Mouse (Mus musculus): Measurements from ENCODE around the gene Gzf1.

The Gzf1 gene

GRCm38 (mm10) chr2:148680775-148681291 is at the start of gene Gzf1:
Gzf1 (plus strand) TSS chr2:148681023.
- DNase-seq (ENCODE audit: low spot score): peak; percentile 98

GRCm38 (mm10) chr2:148631602-148632001 is 49.2 kb upstream of the Gzf1 start:
- DNase-seq (ENCODE audit: low spot score): no peak

DNA sequence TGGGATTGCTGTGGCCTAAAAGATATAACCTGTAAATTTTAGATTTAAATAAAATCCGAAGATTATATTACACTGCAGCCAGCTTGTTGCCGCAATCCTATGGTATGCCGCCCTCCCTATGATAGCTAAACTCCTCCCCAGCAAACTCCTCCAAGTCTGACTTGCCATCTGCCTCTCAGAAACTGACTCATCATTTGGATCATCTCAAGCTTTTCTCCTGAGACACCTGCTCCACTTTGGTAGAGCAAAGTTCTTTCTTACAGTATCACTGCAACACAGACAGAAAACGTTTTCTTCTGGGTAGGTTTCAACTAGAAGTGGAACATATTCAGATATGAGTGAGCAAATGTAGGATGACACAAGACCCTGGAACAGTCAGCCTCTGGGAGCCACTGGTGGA is 46.4 kb upstream of the Gzf1 start:
- DNase-seq (ENCODE audit: low spot score): no peak

DNA sequence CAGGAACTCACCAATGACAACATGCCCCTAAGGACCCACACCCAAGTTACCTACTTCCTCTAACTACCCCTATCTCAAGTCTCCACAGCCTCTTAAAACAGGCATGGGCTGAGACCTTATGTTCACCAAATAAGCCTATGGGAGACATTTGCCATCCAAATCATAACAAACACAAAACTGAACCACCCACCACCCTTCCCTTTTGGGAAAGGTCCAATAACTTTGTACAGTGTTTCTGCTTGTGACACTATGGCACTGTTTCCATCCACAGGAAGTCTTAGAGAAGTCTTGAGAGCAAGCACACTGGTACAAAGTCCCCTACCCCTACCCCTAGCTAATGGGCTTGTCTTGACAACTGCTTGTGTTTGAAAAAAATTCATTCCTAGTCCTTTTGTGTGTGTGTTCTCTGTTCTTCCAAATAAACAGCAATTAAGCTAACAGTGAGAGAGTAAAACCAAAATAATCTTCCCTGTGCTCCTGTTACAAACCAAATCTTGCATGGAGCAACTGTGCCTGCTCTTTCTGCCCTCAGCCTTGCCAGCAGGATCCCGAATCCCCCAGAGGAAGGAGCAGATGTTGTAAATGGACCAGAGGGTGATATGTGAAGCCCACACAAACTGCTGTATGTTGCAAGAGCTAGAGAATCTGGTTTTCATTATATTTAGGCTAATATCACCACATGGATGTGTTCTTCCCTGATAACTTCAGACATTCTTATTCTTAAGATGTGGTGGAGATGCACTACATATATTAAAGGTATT is 38.0 kb upstream of the Gzf1 start:
- DNase-seq (ENCODE audit: low spot score): no peak

DNA sequence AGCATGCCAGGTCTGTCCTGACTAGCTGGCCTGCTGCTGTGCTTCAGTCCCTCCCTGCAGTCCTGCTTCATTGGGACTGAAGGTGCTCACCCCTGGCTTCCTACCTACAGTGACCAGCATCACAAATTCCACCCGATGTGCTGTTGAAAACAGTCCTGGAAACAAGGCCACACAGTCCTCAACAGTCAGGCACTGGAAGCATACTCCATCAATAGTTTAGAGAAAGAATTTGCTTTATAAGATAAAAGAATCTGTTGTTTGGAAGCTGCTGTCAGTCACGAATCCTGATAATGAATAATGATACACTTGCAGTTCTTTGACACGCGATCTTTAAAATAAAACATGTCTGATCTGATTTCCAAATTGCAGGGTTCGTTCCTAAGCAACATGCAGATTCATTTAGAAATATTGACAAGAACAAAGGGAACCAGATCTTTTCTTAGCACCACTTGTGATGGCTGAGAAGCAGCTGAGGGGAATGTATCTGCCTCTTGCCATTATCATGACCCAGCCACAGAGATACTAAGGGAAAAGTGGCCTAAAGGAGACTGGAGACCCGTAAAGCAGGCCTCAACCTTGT is 36.3 kb upstream of the Gzf1 start:
- no peak for DNase-seq (ENCODE audit: low spot score)

DNA sequence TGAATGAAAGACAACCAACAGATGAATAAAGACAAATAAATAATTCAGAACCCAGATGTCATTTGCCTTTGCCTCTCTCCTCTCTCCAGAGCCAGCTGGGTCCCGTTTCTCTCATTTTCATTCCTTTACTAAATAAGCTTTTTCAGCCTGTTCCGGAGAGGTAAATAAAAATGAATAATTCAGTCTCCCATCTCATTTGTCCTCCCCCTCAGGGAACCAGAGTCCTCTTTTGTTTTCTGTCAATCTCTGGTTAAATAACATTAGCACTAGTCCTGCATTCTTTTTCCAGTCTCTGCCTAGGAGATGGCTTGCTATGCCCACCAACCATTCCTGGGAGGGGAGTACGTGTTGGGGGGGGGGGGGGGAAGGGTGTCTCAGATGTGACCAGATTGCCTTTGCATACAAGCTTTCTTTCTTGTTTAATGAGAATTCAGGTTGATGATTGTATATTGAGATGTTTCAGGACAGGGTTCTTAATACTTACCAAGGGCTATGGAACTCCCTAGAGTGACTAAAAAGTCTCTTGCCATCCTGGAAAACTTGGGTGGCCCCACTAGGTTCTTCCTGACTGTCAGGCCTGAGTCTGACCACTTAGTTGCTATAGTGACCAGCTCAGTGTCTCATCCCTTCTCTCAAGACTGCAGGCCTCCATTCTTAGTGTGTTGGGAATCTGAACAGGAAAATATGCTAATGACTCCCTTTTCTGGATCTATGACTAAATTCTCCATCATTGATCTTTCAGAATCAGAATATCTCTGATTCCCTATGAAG is 30.1 kb upstream of the Gzf1 start:
- no peak for DNase-seq (ENCODE audit: low spot score)

DNA sequence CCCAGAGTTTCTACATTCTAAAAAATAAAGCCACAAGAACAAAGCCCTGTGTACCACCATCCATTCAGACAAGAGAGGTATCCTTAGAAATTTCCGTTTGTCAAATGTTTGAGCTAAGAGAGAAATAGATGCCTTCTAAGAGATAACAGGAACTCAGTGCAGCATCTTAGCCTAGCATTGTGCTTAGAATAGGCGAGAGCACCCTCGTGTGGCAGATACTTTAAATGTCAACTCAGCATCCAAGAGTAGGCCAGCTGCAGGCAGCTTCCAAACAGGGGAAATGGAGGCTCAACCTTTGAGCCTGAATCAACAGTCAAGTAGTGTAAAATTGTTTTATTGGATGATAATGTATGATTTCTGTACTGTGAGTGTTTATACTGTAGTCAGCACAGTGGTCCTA is 25.9 kb upstream of the Gzf1 start:
- DNase-seq (ENCODE audit: low spot score): no peak

- no peak for DNase-seq (ENCODE audit: low spot score)
These were observed 17.4 kb upstream of the Gzf1 start for GRCm38 (mm10) chr2:148663458-148663857.

DNA sequence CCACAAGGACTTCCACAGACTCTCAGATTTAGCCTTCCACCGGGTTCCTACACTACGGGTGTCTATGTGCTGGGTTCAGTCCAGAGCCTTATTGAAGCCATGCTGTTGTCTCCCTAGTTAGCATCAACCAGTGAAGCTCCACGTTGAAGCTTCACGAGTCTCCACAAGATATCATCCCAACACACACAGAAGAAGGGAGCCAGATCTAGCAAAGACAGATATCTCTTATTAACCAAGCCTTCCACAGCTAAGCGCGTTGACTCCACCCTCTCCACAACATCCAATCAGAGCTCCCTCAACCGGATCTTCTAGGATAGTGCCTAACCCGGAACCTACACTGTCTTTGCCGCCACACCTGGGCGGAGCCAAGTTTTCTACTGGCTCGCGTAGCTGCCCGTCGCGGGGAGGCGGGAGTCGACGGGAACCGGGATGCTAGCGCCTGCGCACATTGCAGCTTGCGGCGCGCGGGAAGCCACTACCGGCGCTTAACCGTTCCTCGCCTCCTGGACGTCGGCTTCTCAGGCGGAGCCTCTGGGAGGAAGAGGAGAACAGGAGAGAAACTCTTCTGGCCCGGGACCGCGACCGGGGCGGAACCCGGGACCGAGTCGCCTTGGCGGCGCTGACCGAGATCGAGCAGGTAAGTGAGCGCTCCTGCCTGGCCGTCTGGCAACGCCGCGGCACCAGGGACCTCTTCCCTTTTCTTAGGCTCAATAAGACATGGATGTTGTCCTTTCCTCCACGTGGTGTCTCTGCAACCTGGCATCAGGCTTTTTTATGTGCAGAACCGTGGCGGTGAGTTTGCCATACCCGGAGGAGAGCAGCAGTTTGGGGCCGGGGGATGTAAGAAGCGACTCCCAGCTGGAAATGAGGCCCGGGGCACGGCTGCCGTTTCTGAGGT is 8.4 kb upstream of the Gzf1 start, which contains the start of gene Nxt1:
Gene Nxt1, plus strand, starts transcription at position 403 of the 898 bp plus-strand sequence.
- DNase-seq (ENCODE audit: low spot score): peak; percentile 98

- DNase-seq (ENCODE audit: low spot score): no peak
These were observed 3.0 kb upstream of the Gzf1 start for GRCm38 (mm10) chr2:148677801-148678200.

- no peak for DNase-seq (ENCODE audit: low spot score)
These were observed 1.5 kb upstream of the Gzf1 start for GRCm38 (mm10) chr2:148679346-148679745.

GRCm38 (mm10) chr2:148681461-148681891 is 653 bp downstream of the Gzf1 start:
- no peak for DNase-seq (ENCODE audit: low spot score)

DNA sequence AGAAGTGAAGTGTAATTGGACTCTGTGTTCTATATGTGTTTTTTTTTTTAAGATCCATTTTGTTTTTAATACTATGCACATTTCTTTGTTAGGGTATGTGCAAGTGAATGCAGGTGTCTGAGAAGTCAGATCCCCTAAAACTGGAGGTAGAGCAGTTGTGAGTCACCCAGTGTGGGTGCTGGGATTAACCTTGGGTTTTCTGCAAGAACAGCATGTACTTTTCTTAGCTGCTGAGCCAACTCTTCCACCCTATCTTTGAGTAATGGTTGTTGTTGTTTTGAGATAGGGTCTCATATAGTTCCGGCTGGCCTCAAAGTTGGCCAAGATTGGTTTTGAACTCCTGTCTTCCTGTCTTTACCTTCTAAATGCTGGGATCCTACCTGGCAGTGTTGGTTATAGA is 2.2 kb downstream of the Gzf1 start:
- no peak for DNase-seq (ENCODE audit: low spot score)

GRCm38 (mm10) chr2:148684972-148685371 is 4.1 kb downstream of the Gzf1 start:
- no peak for DNase-seq (ENCODE audit: low spot score)

DNA sequence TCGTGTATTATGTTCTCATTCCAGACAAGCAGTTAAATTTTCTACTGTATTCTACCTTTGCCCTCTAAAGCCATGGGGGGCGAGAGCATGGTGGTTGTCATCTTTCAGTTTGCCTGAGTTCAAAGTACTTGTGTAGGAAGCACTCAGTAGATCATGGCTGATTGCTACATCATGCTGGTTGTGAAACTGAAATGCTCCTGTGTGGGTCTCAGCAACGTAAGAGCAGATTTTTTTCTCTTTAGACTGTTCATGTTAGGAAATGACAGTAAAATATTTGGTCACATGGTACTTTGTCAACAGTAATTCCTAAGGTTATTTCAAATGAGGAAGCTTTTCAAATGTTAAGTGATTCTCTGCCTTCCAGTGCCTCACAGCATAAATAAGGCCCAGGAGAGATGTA is 4.9 kb downstream of the Gzf1 start:
- no peak for DNase-seq (ENCODE audit: low spot score)

GRCm38 (mm10) chr2:148686862-148687261 is 6.0 kb downstream of the Gzf1 start:
- no peak for DNase-seq (ENCODE audit: low spot score)

GRCm38 (mm10) chr2:148687971-148688370 is 7.1 kb downstream of the Gzf1 start:
- DNase-seq (ENCODE audit: low spot score): no peak

DNA sequence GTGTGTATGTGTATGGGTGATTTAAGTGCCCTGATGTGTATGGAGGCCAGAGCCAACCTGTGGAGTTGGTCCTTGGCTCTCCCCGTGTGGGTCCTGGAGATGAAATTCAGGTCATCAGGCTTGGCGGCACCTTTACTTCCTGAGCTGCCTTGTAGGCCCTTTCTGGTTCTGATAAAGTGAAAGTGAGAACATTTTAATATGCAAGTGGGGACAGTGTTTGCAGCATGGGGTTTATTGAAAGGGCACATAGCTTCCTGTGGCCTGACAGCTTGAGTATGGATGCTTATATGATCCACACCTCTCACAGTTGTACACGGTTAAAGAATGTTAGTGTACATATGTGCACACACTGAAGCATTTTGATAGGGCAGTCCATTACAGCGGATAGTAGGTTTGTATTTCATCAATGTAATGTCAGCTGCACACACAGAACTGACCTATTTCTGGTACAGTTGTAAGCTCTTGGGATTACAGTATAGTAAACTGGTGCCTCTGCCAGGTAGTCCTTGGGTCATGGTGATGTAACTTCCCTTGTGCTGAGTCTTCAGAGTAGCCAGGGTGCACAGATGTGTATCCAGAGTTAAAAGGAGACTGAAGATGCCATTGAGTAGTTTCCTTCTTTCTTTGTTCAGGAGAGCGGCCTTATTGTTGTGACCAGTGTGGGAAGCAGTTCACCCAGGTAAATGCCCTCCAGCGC is 8.8 kb downstream of the Gzf1 start:
- DNase-seq (ENCODE audit: low spot score): no peak

- no peak for DNase-seq (ENCODE audit: low spot score)
These were observed 9.5 kb downstream of the Gzf1 start for GRCm38 (mm10) chr2:148690291-148690690.

- DNase-seq (ENCODE audit: low spot score): no peak
These were observed 10.0 kb downstream of the Gzf1 start for GRCm38 (mm10) chr2:148690781-148691180.

- no peak for DNase-seq (ENCODE audit: low spot score)
These were observed 17.7 kb downstream of the Gzf1 start for GRCm38 (mm10) chr2:148698571-148698970.

Measured in urinary bladder, postnatal 10 days (tissue).